Mouse (Mus musculus) mouse embryonic stem cell (cell line): ENCODE results near the gene Fam89a.

Experiments
- in situ Hi-C, 2 experiments: fragments of 300-500 bp; cut with MboI; formaldehyde crosslinking; loops; 1 replicate in 1 of 2; 3 replicates in 1 of 2; pipeline ENCODE4 v1.14.3; 2019 to 2020; ENCODE audit warnings: low sequenced_read_pairs in 2 of 2, low pct_unique_long_range_greater_than_20kb in 1 of 2, mixed read lengths in 1 of 2; ENCODE audit not compliant: unreplicated experiment in 1 of 2

Gene Fam89a

GRCm38 (mm10) chr8:124701023-124701422 is 50.6 kb downstream of the Fam89a start:
- in situ Hi-C loops: no loop called here

GRCm38 (mm10) chr8:124700271-124700670 is 51.4 kb downstream of the Fam89a start:
- in situ Hi-C loops: no loop called here

- in situ Hi-C loops: no loop called here
These were observed 56.1 kb downstream of the Fam89a start for GRCm38 (mm10) chr8:124695424-124696100.

- in situ Hi-C loops: no loop called here
These were observed 59.9 kb downstream of the Fam89a start for GRCm38 (mm10) chr8:124691706-124692105.
